Mouse (Mus musculus) bone marrow macrophage, adult 2 months (primary cell): ENCODE data around the gene Ampd1.

ENCODE experiments used
- CTCF ChIP-seq: IDR thresholded peaks from 2 replicates; pipeline ENCODE4 v1.5.1; 2012; ENCODE audit warnings: low read depth, mild to moderate bottlenecking, low read length, moderate library complexity
- POLR2A ChIP-seq: IDR thresholded peaks from 2 replicates; pipeline ENCODE4 v1.6.1; 2012; ENCODE audit warnings: mild to moderate bottlenecking, low read depth, low read length, borderline replicate concordance

GRCm38 (mm10) chr3:103099667-103100066 is 25.9 kb downstream of the Ampd1 start:
- TF ChIP-seq CTCF (no peak), POLR2A (no peak)
